ENCODE assay signal across 17 mouse cellular contexts in the genomic region with DNA sequence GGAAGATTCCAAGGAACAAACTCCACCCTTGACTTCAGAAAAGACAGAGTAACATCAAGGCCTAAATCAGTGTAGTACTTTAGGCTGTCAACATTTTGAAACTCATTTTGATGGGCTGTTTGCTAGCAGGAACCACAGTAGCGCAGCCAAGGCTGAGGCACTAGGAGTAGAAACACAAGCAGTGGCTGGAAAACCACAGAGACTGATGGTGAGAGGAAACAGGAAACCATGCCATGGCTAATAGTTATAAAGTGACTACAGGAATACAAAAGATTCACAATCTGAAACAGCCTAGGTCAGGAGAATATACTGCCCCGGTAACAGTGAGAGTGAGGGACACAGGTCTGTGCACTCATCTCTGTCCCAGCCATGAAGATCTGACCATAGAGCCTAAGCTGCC.
"Had no signal": no experiment of that assay in that cellular context is flagged by ENCODE, and none has a peak within 500 bp of the region (broad histone marks: within the 10 kb centered on the region; RNA-seq: fewer than 3 reads in every experiment).

No protein-coding gene starts in this region.

- DNase-seq: left cerebral cortex, postnatal 4 days; liver; liver, embryonic 13.5 days; liver, postnatal 0 days; lung, adult 18-20 months; lung, adult 2 months; lung, embryonic 14.5 days; lung, postnatal 10 days; lung, postnatal 14 days; lung, postnatal 36 days; lung, postnatal 4 days; midbrain, embryonic 14.5 days had no signal

- ATAC-seq: liver, embryonic 12.5 days; liver, postnatal 0 days; lung, postnatal 0 days; midbrain, embryonic 13.5 days; midbrain, embryonic 15.5 days; midbrain, embryonic 16.5 days had no signal
